Comparison of ENCODE assay signal across 13 mouse cellular contexts in genomic region chr11:99035350-99035749, GRCm38 (mm10). TPM values are rescaled to one million over a fixed set of nuclear protein-coding genes. Genes with fewer than 3 reads are reported as not detected.
DNase-seq lines count a peak whose midpoint lies in the region; ATAC-seq and TF ChIP-seq lines count a peak whose summit lies in the region.
"Had no signal": no experiment of that assay in that cellular context is flagged by ENCODE, and none has a peak within 500 bp of the region (broad histone marks: within the 10 kb centered on the region; RNA-seq: fewer than 3 reads in every experiment).

No protein-coding gene starts in this region.

- H3K9ac ChIP-seq in lung, embryonic 14.5 days: no peak overlapping the region
- H3K9ac ChIP-seq: neural tube, embryonic 13.5 days had no signal

- H3K4me2 ChIP-seq in lung, embryonic 14.5 days: no peak overlapping the region
- H3K4me2 ChIP-seq: neural tube, embryonic 13.5 days had no signal

- peak; percentile 23; the same call in 1 of the 2 replicates for ATAC-seq in frontal cortex, adult (ENCODE audit: low TSS enrichment)
- no peak for ATAC-seq in lung, embryonic 14.5 days (ENCODE audit: insufficient read depth)
- no peak for ATAC-seq in megakaryocyte, adult 5-6 weeks (ENCODE audit: poor library complexity, severe bottlenecking)

- H3K36me3 ChIP-seq in lung, embryonic 14.5 days (ENCODE audit: insufficient read depth): no peaks in the 10 kb centered on the region
- H3K36me3 ChIP-seq: neural tube, embryonic 13.5 days had no signal

- peak; percentile 51 for TF ChIP-seq CTCF in lung, embryonic 14.5 days (IDR thresholded peaks at IDR 0.05; ENCODE audit: low read depth)

- H3K27me3 ChIP-seq in lung, embryonic 14.5 days (ENCODE audit: insufficient read depth, low read length): no peaks in the 10 kb centered on the region
- H3K27me3 ChIP-seq: neural tube, embryonic 13.5 days had no signal

- no peak overlapping the region for H3K27ac ChIP-seq in lung, embryonic 14.5 days (ENCODE audit: low read depth)
- H3K27ac ChIP-seq: neural tube, embryonic 13.5 days had no signal

- no peak for DNase-seq in frontal cortex, adult 2 months (ENCODE audit: extremely low spot score in 1 of 2, low spot score in 1 of 2)
- DNase-seq in lung, embryonic 14.5 days: peak; percentile 55
- no peak for DNase-seq in lung, postnatal 14 days
- DNase-seq in R1 (ENCODE audit: low read depth, low spot score): peak; percentile 36
- peak; percentile 48 for DNase-seq in naive thymus-derived CD4-positive, alpha-beta T cell, adult 2 months (ENCODE audit: low read depth)
- no peak for DNase-seq in cerebellum, adult 9-10 months
- DNase-seq: right cerebral cortex, postnatal 4 days; thymus, adult 18-20 months had no signal

- no peaks in the 10 kb centered on the region for H3K4me1 ChIP-seq in lung, embryonic 14.5 days (ENCODE audit: insufficient read depth)

- 69% methylated on average over 4 of the region's 4 CpGs for WGBS in lung, embryonic 14.5 days

- no peaks in the 10 kb centered on the region for H3K9me3 ChIP-seq in lung, embryonic 14.5 days (ENCODE audit: low read depth, low read length)
- H3K9me3 ChIP-seq: neural tube, embryonic 13.5 days had no signal

- H3K4me3 ChIP-seq in lung, embryonic 14.5 days (ENCODE audit: low read depth, low read length): no peak overlapping the region
- H3K4me3 ChIP-seq: erythroblast, embryonic 14.5 days; neural tube, embryonic 13.5 days had no signal

RNA-seq across cellular contexts. Expression of gene Igfbp4, which starts 5.7 kb away (rescaled TPM):
- 64.3 and 86.3 TPM in 2 replicates for polyA plus RNA-seq in frontal cortex, adult 2 months (2012; rRNA removed)
- 404 and 412 TPM in 2 replicates for polyA plus RNA-seq in lung, embryonic 14.5 days (2014; fragmentation: Nextera tagmentation; extraction: Ambion mirVana)
- 16.0 and 17.3 TPM in 2 replicates for total RNA-seq in megakaryocyte, adult 5-6 weeks (2015)
- 31.3 and 33.3 TPM in 2 replicates for total RNA-seq in megakaryocyte, adult 5-6 weeks (2017)

RNA-seq across cellular contexts. Expression of gene Top2a, which starts 11.4 kb away (rescaled TPM):
- polyA plus RNA-seq in frontal cortex, adult 2 months (2012; rRNA removed): 2.1 and 3.1 TPM in 2 replicates
- 349 and 364 TPM in 2 replicates for polyA plus RNA-seq in lung, embryonic 14.5 days (2014; fragmentation: Nextera tagmentation; extraction: Ambion mirVana)
- 299 and 310 TPM in 2 replicates for total RNA-seq in megakaryocyte, adult 5-6 weeks (2015)
- 694 and 703 TPM in 2 replicates for total RNA-seq in megakaryocyte, adult 5-6 weeks (2017)

RNA-seq across cellular contexts. Expression of gene Gjd3, which starts 52.5 kb away (rescaled TPM):
- 2.9 and 3.3 TPM in 2 replicates for polyA plus RNA-seq in frontal cortex, adult 2 months (2012; rRNA removed)
- polyA plus RNA-seq in lung, embryonic 14.5 days (2014; fragmentation: Nextera tagmentation; extraction: Ambion mirVana): 0.31 TPM in 1 of 2 replicates, not detected in the other
- not detected in 2 replicates for total RNA-seq in megakaryocyte, adult 5-6 weeks (2015)
- not detected in 2 replicates for total RNA-seq in megakaryocyte, adult 5-6 weeks (2017)
- polyA plus RNA-seq: erythroblast, embryonic 14.5 days; limb, embryonic 11.5 days had no signal

RNA-seq across cellular contexts. Expression of gene Tns4, which starts 53.8 kb away (rescaled TPM):
- polyA plus RNA-seq in frontal cortex, adult 2 months (2012; rRNA removed): 0.19 and 0.34 TPM in 2 replicates
- 0.39 and 0.47 TPM in 2 replicates for polyA plus RNA-seq in lung, embryonic 14.5 days (2014; fragmentation: Nextera tagmentation; extraction: Ambion mirVana)
- total RNA-seq in megakaryocyte, adult 5-6 weeks (2015): 7.4 and 8.6 TPM in 2 replicates
- total RNA-seq in megakaryocyte, adult 5-6 weeks (2017): 4.1 and 4.6 TPM in 2 replicates
- polyA plus RNA-seq: erythroblast, embryonic 14.5 days had no signal

Comparison
In these comparisons a context has a peak if more than half of its experiments do, and no peak if none do; other contexts are left out.
1. DNase-seq: peak in lung, embryonic 14.5 days (single experiment), R1 (single experiment) and naive thymus-derived CD4-positive, alpha-beta T cell, adult 2 months (single experiment); none in frontal cortex, adult 2 months (0 of 2), lung, postnatal 14 days (single experiment) and cerebellum, adult 9-10 months (single experiment).
2. RNA of gene Top2a, which starts 11.4 kb away (polyA plus RNA-seq): 349 to 364 TPM in lung, embryonic 14.5 days; 2.1 to 3.1 TPM in frontal cortex, adult 2 months; every median in the first group is over 10 times any median in the second.